Mouse (Mus musculus): ENCODE data around the gene Adamts3.

The Adamts3 gene

GRCm38 (mm10) chr5:89701241-89702007 lies 181.7 kb downstream of the Adamts3 start:
- DNase-seq: peak; percentile 71

- no peak for DNase-seq
Observed at GRCm38 (mm10) chr5:89687826-89688225, 195.3 kb downstream of the Adamts3 start.

- DNase-seq: peak; percentile 79
Observed at GRCm38 (mm10) chr5:89679871-89680536, 203.1 kb downstream of the Adamts3 start.

GRCm38 (mm10) chr5:89678148-89678547 lies 205.0 kb downstream of the Adamts3 start:
- no peak for DNase-seq

- DNase-seq: no peak
Observed at GRCm38 (mm10) chr5:89674066-89674848, 208.9 kb downstream of the Adamts3 start.

GRCm38 (mm10) chr5:89672950-89673349 lies 210.2 kb downstream of the Adamts3 start:
- DNase-seq: no peak

GRCm38 (mm10) chr5:89654327-89654726 lies 228.8 kb downstream of the Adamts3 start:
- DNase-seq: no peak

- DNase-seq: no peak
Observed at GRCm38 (mm10) chr5:89653862-89654261, 229.3 kb downstream of the Adamts3 start.

GRCm38 (mm10) chr5:89646940-89647339 lies 236.2 kb downstream of the Adamts3 start:
- no peak for DNase-seq

GRCm38 (mm10) chr5:89635434-89635833 lies 247.7 kb downstream of the Adamts3 start:
- DNase-seq: no peak

GRCm38 (mm10) chr5:89631599-89631998 lies 251.5 kb downstream of the Adamts3 start:
- DNase-seq: no peak
